Mouse (Mus musculus) c-Kit-positive CD71-positive TER-119-negative erythroid progenitor cells, embryonic 14.5 days (primary cell): Measurements from ENCODE around the gene Foxp1.

Experiments
- DNase-seq: peaks from one replicate; pipeline ENCODE4 v3.0.0-alpha.2; 2013; ENCODE audit warnings: low read depth

Foxp1 gene

DNA sequence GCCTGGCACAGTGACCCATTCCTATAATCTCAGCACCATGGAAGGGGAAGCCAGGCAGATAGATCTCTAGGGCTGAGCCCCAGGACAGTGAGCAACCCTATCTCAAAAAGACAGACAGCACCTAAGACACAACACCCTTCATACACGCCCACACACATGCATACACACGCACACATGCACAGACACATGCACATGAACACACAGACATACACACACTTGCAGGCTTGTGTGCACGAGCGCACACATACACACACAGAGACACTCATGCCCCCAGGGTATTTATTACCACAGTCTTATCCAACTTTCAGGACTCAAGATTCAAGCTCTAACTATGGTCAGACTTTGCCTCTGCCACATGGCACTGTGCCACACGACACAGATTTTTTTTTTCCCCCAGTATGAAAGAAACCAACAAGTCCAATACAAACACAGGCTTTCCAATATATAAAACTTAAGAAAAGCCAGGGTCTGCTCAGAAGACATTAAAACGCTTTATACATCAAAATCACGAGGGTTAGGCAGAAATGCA, 38.3 kb downstream of the Foxp1 start:
- no peak for DNase-seq

DNA sequence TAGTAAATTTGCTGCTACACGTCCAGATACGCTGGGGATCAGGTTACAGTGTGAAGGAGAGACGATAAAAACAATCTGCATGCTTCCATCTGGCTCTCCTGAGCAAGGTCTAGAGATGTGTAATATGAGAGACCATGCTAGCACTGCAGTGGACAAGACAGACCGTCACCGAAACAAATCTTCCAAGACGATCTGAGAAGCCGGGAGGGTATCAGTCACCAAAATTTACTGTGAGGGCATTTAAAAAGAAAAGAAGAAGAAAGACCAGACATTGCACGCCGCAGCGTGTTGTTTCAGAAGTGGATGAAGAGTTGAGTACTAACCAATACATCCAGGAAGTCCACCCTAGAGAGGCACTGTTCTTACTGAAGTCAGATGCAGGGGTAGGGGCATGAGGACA, 39.0 kb downstream of the Foxp1 start:
- no peak for DNase-seq

DNA sequence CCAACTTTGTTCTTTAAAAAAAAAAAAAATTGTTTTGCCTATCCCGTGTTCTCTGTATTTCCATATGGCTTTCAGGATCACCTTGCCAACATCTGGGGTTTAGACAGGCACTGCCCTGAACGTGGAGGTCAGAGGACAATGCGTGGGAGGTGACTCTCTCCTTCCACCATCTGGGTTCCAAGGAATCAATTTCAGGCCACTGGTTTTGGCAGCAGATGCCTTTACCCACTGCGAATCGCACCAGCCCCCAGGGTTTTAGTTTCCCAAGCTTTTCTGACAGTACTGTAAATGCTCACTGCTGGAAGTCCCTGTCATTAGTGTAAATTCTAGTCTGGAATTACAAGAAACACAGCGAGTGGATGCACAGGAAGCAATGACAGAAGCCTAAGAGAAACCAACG, 41.0 kb downstream of the Foxp1 start:
- DNase-seq: no peak

DNA sequence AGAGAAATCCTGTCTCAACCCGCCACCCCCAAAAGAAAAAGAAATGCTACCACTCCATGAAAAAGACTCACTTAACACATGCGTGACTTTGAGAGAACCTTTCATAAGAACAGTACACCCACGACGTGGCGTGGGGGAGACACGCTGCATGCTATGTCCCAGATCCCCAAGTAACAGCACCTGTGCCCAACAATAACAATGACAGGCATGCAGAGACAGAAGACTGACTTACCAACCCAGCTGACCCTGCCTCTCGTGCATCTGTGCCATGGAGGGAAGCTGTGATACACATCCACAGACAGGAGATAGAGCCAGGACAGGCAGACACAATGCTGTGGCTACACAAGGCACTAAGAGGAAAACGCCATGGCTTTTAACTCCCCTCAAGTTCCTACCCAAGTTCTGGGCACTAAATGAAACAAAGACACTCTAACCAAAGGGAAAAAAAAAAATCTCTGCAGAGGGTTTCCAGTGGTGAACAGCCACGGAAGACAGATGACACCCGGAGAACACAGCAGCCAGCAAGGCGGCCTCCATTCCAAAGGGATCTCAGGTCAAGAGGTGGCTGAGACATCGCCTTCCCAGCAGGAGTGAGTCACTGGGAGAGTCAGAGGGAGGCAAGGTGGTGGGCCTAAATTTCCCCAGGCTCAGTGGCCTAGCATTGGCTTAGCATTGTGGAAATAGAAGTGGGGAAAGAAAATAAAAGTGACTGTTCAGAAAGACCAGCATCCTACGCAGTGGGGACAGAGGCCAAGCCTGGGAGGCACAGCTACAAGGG, 43.5 kb downstream of the Foxp1 start:
- DNase-seq: no peak

DNA sequence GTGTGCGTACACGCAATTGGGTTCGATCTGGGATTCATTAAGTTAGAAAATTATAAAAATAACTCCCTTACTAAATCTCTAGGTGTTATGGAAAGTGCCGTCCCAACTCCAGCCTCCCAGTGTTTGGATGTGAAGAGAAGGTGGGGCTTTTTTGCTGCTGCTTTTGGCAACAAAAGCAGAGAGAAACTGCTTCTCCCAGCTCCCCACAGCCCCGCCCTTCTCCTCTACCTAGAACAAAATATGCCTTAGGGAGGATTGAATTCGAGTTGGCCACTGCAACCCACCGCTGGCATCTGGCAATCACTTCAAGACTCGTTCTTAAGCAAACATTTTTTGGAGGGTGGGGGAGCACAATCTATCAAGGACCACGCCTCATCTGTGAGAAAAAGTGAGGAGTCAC, 47.5 kb downstream of the Foxp1 start:
- DNase-seq: no peak

DNA sequence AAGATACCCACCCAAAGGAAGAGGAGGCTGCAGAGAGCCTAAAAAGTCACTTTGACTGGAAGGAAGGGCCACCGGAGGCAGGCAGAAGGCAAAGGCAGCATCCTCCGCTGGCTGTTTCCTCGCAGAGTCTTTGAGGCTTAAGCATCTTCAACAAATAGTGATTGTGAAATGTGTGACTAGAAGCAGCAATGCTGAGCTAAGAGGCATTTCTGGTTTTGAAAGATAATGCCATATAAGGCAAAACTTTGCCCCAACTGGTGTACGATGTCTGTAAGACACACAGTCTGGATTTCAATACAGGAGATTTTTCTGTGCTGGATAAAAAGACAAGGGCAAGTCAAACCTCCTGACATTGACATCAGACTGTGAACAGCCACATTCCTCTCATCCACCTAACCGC, 51.6 kb downstream of the Foxp1 start:
- DNase-seq: no peak

DNA sequence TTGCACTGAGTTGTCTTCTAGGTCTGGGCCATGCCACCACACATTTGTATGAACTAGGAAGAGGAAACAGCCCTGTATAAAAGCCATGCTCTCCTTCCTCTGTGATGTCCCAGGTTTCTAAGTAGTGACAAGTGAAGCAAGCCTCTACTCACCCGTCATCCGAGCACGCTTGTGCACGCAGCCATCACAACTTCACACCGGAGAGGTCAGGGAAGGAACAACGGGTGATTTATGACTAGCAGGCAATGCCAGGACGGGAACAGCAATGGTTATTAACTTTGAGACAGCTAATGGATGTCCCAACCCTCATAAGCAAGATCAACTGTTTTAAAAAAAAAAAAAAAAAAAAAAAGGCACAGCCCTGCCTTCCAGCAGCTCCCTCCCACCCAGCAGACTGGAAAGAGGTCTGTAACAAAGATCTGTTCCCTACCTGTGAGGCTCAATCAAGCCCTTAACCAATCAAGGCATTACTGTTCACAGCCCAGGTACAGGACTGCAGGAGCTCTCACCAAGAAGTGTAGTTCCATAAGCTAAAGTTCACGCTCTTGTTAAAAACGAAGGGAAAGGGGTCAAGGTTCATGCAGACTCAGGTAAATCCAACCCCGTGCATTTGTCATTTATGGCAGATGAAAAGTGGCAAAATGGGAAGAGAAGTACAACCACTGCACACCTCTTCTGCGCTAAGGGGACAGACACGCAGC, 53.2 kb downstream of the Foxp1 start:
- DNase-seq: no peak

DNA sequence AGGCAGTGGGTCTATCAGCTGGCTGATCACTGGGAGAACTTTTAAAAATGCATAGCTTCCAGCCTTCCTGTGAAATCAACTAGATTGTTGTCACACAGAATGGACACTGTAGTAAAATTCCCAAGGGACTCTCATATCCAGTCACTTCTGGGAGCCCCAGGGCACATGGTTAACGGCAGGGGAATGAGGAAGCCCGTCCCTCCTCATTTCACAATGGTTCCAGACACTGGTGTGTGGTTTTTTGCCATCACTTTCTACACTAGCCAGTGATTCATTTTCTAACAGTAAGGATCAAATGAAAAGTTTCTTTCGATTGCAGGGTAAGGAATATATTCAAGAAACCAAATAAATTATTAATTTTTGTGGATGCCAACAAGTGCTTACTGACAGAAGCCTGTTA, 54.7 kb downstream of the Foxp1 start:
- DNase-seq: no peak

DNA sequence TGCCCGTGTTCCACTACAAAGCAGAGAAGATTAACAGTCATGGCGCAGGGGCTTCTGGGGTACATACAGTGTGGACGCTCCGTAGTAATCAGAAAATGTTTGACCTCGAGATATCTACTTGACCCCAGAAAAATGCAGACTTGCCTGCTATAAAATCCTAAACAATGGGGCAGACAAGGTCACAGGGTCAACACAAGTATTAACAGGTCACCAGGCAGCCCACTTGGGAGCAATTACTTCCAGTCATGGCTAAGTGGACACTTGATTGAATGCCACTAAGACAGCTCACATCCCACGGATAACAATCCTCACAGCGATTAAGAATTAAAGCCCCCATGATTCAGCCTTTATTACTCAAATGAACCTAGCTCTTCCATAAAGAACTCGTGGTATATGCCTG, 55.4 kb downstream of the Foxp1 start:
- no peak for DNase-seq

DNA sequence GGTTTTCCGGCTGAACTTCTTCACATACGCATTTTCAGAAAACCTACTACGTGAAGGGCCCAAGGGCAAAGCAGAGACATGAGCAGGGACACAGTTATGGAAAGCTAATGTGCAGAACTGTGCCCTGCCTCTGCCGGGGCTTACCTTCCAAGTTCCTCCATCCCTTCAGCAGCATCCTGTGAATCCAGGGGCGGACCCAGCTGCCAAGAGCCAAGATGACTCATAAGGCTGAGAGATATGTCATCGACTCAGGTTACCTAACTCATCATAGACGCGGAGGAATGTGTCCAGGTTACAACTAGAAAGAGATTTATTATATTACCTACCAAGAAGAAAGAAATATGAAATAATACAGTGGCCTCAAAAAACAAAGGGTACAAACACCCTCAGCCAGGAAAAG, 56.2 kb downstream of the Foxp1 start:
- no peak for DNase-seq

DNA sequence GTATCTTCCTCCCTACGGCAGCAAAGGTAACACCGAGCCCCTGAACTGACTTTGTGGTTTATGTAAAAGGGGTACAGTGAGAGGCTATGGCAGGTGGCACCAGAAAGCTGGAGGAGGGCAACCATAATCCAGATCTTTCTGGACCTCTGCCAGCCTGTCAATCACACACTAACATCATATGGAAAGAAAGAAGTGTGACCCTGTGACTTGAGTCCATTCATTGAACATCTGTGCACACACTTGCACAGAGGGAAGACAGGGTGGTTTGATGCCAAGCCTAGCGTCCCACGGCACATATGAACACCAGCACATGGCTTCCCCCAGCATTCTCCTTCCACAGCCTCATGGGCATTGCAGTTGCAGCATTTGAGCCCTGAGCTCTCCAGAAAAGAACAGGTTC, 58.1 kb downstream of the Foxp1 start:
- DNase-seq: no peak

DNA sequence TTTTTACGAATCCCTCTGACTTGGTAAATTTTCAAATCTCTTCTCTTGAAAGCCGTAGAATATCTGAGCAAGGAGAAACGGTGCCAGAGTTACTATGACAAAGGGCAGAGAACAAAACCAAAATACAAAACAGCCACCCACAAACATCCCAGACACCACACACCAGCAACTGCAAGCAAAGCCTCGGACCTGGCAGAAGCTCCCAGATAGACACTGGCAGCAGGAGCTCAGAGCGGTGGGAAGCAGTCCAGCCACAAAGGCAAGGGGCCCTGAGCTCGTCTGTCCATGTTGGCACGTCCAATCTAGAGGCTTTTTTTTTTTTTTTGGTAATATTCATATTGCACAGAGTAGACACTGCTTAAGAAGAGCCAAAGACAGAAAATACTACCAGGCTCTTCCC, 58.6 kb downstream of the Foxp1 start:
- DNase-seq: no peak

DNA sequence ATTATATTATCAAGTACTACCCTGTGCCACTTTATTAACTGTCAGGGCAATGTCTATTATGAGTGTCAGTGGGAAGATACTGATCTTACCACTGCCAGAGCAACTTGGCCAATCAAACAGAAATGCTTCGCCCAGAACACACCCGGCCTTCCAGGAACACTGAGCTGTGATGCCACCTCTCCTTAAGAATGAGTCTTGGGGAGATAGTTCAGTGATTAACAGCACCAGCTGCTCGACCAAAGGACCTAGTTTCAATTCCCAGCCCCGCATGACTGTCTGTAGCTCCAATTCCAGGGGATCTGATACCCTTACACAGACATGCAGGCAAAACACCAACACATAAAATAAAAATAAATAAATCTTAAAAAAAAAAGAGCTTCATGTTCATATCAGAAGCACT, 63.7 kb downstream of the Foxp1 start:
- DNase-seq: no peak

DNA sequence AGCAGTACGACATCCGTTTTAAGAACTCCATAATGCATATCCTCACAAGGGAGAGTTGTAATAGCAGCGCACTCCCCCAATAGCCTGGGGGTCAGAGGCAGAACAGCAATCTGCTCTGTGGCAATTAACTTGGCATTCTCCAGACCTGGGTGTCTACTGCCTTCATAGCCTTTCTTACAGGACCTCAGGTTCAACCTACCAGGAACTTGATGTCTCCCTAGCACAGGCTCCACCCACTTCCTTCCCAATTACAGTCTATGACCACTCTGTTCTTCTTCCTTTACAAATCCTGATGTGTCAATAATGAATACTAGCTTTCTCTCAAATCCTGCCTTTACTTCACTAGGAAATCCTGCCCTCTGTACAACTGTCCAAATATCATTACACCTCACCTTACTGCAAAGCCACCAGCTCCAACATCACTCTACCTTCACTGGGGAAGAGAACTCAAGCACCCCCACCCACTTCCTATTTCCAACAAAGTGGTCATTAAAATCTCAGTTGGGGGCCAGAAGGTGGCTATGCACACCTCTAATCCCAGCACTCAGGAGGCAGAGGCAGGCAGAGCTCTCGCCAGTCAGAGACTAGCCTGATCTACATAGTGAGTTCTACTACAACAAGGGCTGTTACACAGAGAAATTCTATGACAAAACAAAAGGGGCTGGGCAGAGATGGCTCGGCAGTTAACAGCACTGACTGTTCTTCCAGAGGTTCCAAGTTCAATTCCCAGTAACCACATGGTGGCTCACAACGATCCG, 68.6 kb downstream of the Foxp1 start:
- DNase-seq: no peak

DNA sequence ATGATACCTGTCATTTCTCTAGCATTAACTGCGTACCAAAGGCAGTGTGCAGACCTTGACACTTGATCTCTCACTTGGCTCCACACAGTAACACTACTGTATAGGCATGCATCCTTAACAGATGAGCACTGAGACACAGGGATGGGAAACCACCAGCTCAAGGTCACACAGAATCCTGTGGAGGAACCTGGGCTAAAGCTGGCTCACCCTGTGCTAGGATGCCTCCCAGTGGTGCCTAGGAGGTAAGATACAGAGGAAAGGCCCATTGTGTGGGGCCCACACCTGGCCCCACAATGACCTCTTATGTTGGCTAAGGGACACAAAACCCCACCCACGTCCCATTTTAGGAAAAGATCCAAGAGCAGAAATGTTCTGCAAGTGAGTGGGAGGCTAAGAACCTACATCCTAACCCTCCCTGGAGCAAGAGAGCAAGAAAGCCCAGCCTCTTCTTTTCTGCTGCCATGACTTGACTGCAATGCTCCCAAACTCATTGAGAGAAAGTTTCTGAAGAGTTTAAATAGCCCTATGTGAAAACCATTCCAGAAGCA, 69.8 kb downstream of the Foxp1 start:
- no peak for DNase-seq

DNA sequence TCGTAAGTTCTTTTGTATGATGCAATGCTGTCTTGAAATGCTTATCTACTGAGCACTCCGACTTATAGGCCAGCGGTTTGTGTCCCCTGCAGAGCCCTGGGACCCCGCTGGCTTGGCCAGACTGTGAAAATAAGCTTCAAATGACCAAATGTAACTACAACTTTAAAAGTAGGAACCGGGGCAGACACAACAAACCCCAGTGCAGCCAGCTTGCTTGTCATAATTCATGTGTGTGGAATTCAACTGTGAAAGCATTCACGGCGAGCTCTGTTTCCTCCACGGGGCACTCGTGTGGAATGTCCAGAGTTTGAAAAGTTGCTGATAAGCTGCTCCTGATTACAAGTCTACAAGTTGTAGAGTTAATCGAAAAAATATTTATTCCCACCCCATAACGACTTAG, 71.0 kb downstream of the Foxp1 start:
- no peak for DNase-seq

DNA sequence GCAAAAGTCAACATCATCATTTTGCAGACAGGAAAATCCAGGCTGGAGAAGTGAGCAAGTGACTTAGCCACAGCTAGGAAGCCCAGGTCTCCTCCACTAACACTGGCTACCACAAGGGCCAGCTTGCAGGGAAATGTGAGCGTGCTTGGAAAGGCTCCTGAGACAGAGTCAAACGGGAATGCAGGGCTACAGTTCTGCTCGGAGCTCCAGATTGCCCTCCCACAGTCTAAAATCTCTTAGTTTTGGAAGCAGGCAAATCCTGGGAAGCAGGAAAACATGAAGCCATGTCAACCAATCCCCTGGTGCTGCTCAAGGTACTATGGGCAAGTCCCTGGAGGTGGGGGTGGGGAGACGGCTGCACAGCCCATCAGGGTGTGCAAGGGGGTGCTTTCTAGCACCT, 75.1 kb downstream of the Foxp1 start:
- DNase-seq: no peak

DNA sequence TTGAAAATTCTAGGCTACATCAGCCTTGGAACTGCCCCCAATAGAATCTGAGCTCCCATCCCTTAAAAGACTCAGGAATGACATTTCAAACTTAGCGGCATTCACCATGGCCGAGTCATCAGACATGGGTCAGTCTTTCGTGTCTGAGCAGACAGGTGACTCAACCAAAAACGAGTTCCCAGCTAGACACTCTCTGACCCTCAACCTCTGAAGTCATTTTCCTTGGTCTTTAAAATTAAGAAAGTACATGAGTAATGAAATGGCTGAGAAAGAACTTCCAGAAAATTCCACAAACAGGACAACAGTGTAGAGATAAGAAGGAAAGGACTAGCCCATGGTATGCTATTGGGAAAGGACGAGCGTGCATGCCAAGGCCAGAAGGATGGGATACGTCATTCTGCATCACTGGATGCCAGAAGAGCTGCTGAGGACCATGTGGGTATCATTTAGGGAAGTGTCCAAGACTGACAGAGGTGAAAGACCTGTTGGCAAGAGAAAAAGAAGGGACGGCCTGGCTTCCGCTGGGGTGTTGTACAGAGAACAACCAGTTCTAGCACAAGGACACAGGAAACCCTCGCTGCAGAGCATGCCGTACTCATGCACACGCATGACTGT, 75.6 kb downstream of the Foxp1 start:
- DNase-seq: no peak

DNA sequence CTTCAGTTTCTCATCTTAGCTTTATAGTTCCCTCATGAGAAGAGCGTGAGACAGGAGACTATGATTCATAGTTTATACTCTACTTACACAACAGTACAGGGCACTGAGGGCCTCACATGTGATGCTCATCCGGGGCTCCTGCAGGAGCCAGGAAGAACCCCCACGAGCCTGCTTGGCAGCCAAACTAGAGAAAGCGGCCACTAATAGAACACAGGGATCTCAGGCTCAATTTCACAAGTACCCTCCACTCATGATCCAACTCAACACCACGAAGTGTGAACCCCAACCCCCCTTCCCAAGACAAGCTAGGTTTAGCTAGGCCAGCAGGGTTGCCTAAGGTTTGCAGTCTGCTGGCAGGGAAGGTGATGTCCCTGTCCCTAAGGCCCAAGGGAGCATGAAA, 79.1 kb downstream of the Foxp1 start:
- no peak for DNase-seq

DNA sequence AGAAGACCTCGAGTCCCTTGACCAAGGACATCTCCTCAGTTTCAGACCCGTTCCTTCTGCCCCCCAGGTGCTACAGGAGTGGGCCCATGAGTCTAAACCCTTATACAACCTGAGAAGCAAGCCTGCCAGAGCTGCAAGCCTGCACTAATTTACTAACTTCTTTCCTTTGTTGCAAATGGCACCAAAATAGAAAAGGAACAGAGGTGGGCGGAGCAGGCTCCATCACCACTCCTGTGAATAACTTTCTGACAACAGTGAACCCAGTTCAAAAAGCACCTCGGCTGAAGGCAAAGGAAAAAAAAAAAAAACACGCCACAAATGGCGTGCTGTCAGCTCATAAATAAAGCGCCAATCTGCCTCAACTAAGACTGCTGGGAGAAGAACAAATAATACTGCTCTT, 81.4 kb downstream of the Foxp1 start:
- DNase-seq: no peak

DNA sequence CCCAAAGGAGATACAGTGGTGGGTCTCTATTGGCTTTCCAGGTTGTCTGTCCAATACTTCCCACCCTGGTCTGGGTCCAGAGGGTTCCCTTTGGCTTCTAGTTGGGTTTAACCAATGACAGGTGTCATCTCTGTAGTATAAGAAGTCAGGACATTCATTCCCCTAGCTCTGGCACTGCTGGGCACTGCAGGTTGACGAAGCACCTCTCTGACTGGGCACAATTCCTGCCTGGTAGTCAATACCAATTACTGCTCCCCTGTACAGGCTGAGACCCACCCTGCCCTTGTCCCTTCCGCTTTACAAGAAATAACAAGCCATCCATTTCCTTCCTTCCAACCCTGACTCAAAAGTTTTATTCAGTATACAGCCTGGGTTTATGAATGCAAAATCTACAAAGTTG, 81.9 kb downstream of the Foxp1 start:
- DNase-seq: no peak

DNA sequence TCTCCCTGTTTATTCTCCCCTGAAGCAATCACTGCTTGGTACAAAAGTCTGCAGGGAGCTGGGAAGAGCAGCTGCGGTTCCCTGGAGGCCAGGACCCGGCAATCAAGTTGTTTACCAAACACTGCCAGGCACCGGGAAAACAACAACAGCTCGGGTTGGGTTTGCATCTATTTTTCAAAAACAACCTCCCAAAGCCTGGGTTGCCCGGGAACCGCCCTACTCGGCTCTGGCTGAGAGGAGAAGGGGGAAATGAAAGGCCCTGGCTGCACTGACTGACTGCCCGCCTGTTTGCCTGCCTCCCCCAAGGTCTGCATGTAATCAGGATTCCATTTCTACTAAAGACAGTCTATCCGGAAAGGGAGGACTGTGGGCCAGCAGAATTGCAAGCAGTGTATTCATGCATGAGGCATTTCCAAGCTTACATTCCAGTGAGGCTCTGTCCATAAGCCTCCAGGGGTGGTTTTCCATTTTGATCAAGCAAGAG, 82.6 kb downstream of the Foxp1 start:
- no peak for DNase-seq
